Mouse (Mus musculus): ENCODE data around the gene Hbp1. TPM values are rescaled to one million over a fixed set of nuclear protein-coding genes. Genes with fewer than 3 reads are reported as not detected.
A peak's percentile ranks its signal among the peaks of the same experiment; 100 is the strongest.

Hbp1 gene
- polyA plus RNA-seq, 1 experiment from 2014 or later: 44.7 TPM

DNA sequence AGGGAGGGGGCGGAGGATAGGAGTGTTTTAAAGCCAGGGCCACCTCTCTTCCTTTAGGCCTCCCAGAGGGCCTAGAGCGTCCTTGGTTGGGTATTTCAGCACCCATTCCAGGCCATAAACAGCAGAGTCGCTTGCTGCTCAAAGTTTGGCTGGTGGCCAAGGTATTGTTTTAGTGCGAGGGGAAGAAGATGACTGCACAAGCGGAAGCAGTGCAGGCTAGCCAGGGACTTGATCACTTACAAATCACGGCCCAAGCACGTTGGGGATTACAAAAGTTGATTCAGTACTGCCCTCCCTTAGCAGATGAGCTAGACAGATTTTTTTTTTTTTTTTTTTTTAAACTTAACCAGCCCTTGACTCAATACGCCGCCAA lies 310 bp upstream of the Hbp1 start:
- peak overlapping the region; percentile 54 for H3K4me3 ChIP-seq (replicated peaks)
- peak overlapping the region; percentile 63 for H3K27ac ChIP-seq (replicated peaks)
- no peaks in the 10 kb centered on the region for H3K36me3 ChIP-seq (replicated peaks)
- H3K9me3 ChIP-seq (replicated peaks): no peaks in the 10 kb centered on the region
- peaks cover 30% of the 10 kb centered on the region for H3K4me1 ChIP-seq (replicated peaks)
- peak overlapping the region; percentile 80 for H3K4me2 ChIP-seq
- ATAC-seq (ENCODE audit: insufficient read depth): no peak
- peak overlapping the region; percentile 5 for H3K9ac ChIP-seq
- 9% methylated on average over 9 of the region's 9 CpGs for WGBS (ENCODE audit: insufficient replicate concordance)
- H3K27me3 ChIP-seq: no peaks in the 10 kb centered on the region

DNA sequence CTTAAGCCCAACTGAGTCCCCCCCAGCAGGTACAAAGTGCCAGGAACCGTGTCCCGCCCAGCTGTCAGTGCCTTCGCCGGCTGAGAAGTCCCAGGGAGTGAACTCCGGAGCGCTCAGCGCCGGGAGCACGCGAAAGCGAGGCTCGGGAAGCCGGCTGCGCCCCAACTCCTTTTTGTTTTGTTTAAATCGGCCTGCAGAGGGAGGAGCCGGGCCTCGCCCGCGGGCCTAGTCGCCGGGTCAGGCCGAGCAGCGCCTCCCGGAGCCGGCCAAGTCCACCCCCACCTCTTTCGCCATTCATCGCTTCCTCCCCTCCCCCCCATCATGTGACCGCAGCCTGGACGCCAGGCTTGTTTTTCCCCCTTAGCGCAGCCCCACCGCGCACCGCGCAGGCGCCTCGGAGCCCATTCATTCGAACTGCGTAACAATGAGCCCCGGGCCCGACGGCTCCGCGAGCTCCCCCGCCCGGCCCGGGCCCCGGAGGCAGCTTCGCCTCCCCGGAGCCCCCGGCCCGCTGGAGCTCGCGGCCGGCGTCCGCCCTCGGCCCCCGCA lies 1.1 kb downstream of the Hbp1 start:
- peak; percentile 42 for ATAC-seq (ENCODE audit: insufficient read depth)
- peak overlapping the region; percentile 98 for H3K9ac ChIP-seq

GRCm38 (mm10) chr12:31948101-31949000 lies 2.0 kb downstream of the Hbp1 start:
- Histone ChIP-seq H3K4me1 (replicated peaks) (peaks cover 51% of the 10 kb centered on the region), H3K4me3 (replicated peaks) (peak overlapping the region; percentile 97), H3K9me3 (replicated peaks) (no peaks in the 10 kb centered on the region), H3K27me3 (no peaks in the 10 kb centered on the region), H3K9ac (peak overlapping the region; percentile 98), H3K36me3 (replicated peaks) (peaks cover 5% of the 10 kb centered on the region), H3K27ac (replicated peaks) (peak overlapping the region; percentile 92), H3K4me2 (peak overlapping the region; percentile 71)
- no peak for ATAC-seq (ENCODE audit: insufficient read depth)
- 17% methylated on average over 7 of the region's 7 CpGs for WGBS (ENCODE audit: insufficient replicate concordance)

More for the DNA sequence above, 1.1 kb downstream of the Hbp1 start:
- Histone ChIP-seq H3K4me3 (replicated peaks) (peak overlapping the region; percentile 97), H3K36me3 (replicated peaks) (no peaks in the 10 kb centered on the region), H3K27me3 (no peaks in the 10 kb centered on the region), H3K9me3 (replicated peaks) (no peaks in the 10 kb centered on the region), H3K4me1 (replicated peaks) (peaks cover 42% of the 10 kb centered on the region), H3K4me2 (peak overlapping the region; percentile 71), H3K27ac (replicated peaks) (peak overlapping the region; percentile 92)
- under 1% methylated on average over 58 of the region's 58 CpGs for WGBS (ENCODE audit: insufficient replicate concordance)

DNA sequence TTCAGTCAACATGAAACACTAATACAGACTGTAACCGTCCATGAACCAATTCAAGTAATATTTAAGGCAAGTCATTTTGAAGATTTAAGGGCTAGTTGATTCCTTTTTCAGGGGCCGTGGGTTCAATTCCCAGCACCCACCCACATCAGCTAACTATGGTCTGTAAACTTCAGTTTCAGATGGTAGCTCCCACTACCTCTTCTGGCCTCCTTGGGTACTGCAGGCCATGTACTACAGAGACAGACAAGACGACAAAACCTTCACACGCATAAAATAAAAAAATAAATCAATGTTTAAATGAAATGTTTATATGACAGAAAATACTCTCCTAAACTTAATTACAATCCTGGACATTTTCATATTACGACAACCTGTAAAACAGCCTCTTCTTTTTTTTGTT lies 2.9 kb downstream of the Hbp1 start:
- Histone ChIP-seq H3K4me3 (replicated peaks) (no peak overlapping the region), H3K4me1 (replicated peaks) (peaks cover 60% of the 10 kb centered on the region), H3K36me3 (replicated peaks) (peaks cover 14% of the 10 kb centered on the region), H3K27ac (replicated peaks) (no peak overlapping the region), H3K27me3 (no peaks in the 10 kb centered on the region), H3K4me2 (no peak overlapping the region), H3K9me3 (replicated peaks) (no peaks in the 10 kb centered on the region), H3K9ac (no peak overlapping the region)
- 86% methylated on average over 5 of the region's 5 CpGs for WGBS (ENCODE audit: insufficient replicate concordance)
- ATAC-seq (ENCODE audit: insufficient read depth): no peak

- Histone ChIP-seq H3K4me2 (no peak overlapping the region; the same call in 1 of the 2 replicates), H3K27ac (replicated peaks) (0 out of 2 replicates have a peak overlapping the region, but pooled peaks have one; percentile 64), H3K9ac (no peak overlapping the region), H3K36me3 (replicated peaks) (peaks cover 33% of the 10 kb centered on the region), H3K27me3 (no peaks in the 10 kb centered on the region), H3K9me3 (replicated peaks) (no peaks in the 10 kb centered on the region), H3K4me3 (replicated peaks) (no peak overlapping the region), H3K4me1 (replicated peaks) (peaks cover 53% of the 10 kb centered on the region)
- no peak for ATAC-seq (ENCODE audit: insufficient read depth)
- 62% methylated on average over 2 of the region's 2 CpGs for WGBS (ENCODE audit: insufficient replicate concordance)
Measured at GRCm38 (mm10) chr12:31944405-31944804, 5.9 kb downstream of the Hbp1 start.

DNA sequence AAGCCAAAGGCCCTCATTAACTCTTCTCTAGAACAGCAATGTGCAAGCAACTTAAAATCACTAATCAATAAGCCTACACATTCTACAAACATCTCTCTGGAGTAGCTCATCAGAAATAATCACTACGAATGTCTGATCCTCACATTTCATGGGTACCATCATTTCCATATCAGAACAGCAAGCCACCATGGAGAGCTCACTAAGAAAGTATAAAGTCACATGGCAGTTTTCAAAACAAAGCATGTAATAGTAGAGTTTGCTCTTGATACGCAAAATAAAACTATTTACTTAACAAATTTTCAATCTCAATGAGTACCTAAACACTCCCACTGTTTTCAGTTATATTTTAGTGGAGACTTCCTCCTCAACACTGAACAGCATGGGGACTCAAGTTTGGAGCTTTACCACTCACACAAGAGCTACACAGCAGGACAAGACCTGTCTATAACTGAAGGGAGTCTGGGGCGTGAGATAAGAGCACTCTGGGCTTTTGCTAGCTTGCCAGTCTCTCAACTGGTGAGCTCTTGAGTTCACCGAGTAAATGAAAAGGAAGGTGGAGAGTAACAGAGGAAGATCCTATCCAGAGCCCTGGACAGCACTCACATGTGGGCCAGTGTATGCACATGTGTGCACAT lies 7.2 kb downstream of the Hbp1 start:
- H3K9ac ChIP-seq: no peak overlapping the region
- WGBS (ENCODE audit: insufficient replicate concordance): 35% methylated on average over 4 of the region's 4 CpGs
- no peak overlapping the region for H3K4me3 ChIP-seq (replicated peaks)
- no peaks in the 10 kb centered on the region for H3K27me3 ChIP-seq
- peak overlapping the region; percentile 29; the same call in 1 of the 2 replicates for H3K4me2 ChIP-seq
- no peaks in the 10 kb centered on the region for H3K9me3 ChIP-seq (replicated peaks)
- peaks cover 46% of the 10 kb centered on the region for H3K36me3 ChIP-seq (replicated peaks)
- peaks cover 48% of the 10 kb centered on the region for H3K4me1 ChIP-seq (replicated peaks)
- ATAC-seq (ENCODE audit: insufficient read depth): peak; percentile 87
- peak overlapping the region; percentile 64 for H3K27ac ChIP-seq (replicated peaks)

DNA sequence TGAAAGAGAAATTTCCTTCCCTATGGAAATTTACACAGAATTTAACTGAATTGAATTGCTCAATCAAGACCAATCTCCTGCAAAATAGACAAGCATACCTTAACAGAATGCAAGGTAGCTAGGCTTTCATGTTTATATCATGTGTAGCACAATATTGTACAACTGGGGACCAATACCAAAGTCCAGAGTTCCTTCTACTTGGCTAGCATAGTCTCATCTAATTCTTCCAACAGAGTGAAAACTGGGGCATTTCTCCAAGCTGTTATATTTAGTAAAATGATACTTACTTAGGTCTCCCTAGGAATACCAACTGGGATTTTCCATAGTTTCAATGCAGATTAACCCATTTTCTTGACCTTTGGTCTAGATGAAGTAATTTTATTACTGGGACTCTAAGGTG lies 11.3 kb downstream of the Hbp1 start:
- ATAC-seq (ENCODE audit: insufficient read depth): no peak
- Histone ChIP-seq H3K9me3 (replicated peaks) (no peaks in the 10 kb centered on the region), H3K4me3 (replicated peaks) (no peak overlapping the region), H3K27me3 (no peaks in the 10 kb centered on the region), H3K36me3 (replicated peaks) (peaks cover 80% of the 10 kb centered on the region), H3K9ac (no peak overlapping the region), H3K27ac (replicated peaks) (no peak overlapping the region), H3K4me1 (replicated peaks) (peaks cover 16% of the 10 kb centered on the region), H3K4me2 (no peak overlapping the region)

GRCm38 (mm10) chr12:31938391-31938997 lies 11.8 kb downstream of the Hbp1 start:
- 73% methylated on average over 4 of the region's 4 CpGs for WGBS (ENCODE audit: insufficient replicate concordance)
- Histone ChIP-seq H3K36me3 (replicated peaks) (peaks cover 81% of the 10 kb centered on the region), H3K9me3 (replicated peaks) (no peaks in the 10 kb centered on the region), H3K27me3 (no peaks in the 10 kb centered on the region), H3K27ac (replicated peaks) (no peak overlapping the region), H3K9ac (no peak overlapping the region), H3K4me1 (replicated peaks) (peaks cover 11% of the 10 kb centered on the region), H3K4me2 (no peak overlapping the region), H3K4me3 (replicated peaks) (no peak overlapping the region)
- ATAC-seq (ENCODE audit: insufficient read depth): no peak

GRCm38 (mm10) chr12:31937613-31938012 lies 12.7 kb downstream of the Hbp1 start:
- ATAC-seq (ENCODE audit: insufficient read depth): 0 out of 2 replicates have a peak, but pooled peaks have one; percentile 25
- H3K9me3 ChIP-seq (replicated peaks): no peaks in the 10 kb centered on the region
- peaks cover 2% of the 10 kb centered on the region; the same call in 1 of the 2 replicates for H3K4me1 ChIP-seq (replicated peaks)
- no peak overlapping the region for H3K9ac ChIP-seq
- H3K4me3 ChIP-seq (replicated peaks): no peak overlapping the region
- no peak overlapping the region for H3K27ac ChIP-seq (replicated peaks)
- WGBS (ENCODE audit: insufficient replicate concordance): 38% methylated on average over 3 of the region's 3 CpGs
- no peaks in the 10 kb centered on the region for H3K27me3 ChIP-seq
- H3K36me3 ChIP-seq (replicated peaks): peaks cover 80% of the 10 kb centered on the region
- no peak overlapping the region for H3K4me2 ChIP-seq

GRCm38 (mm10) chr12:31936657-31937300 lies 13.6 kb downstream of the Hbp1 start:
- Histone ChIP-seq H3K4me3 (replicated peaks) (no peak overlapping the region), H3K4me1 (replicated peaks) (no peaks in the 10 kb centered on the region; the same call in 1 of the 2 replicates), H3K27me3 (no peaks in the 10 kb centered on the region), H3K9ac (no peak overlapping the region), H3K9me3 (replicated peaks) (no peaks in the 10 kb centered on the region), H3K36me3 (replicated peaks) (peaks cover 85% of the 10 kb centered on the region), H3K4me2 (no peak overlapping the region), H3K27ac (replicated peaks) (no peak overlapping the region)
- WGBS (ENCODE audit: insufficient replicate concordance): 77% methylated on average over 6 of the region's 6 CpGs
- no peak for ATAC-seq (ENCODE audit: insufficient read depth)

Data from liver, embryonic 15.5 days (tissue).